Mouse (Mus musculus) stomach, embryonic 16.5 days (tissue): ENCODE results near the gene Olfr221. TPM values are rescaled to one million over a fixed set of nuclear protein-coding genes. Genes with fewer than 3 reads are reported as not detected.
"Not testable (repeated sequence)": the region's sequence is repeated elsewhere in the genome, so short reads cannot be mapped to it uniquely, and the experiment has no call there.

Experiments
- ATAC-seq: fragments of 200-750 bp; cut with Nextera tagmentation; 2 replicates; pipeline ENCODE4 v1.8.0; 2017; ENCODE audit warnings: moderate number of reproducible peaks, moderate TSS enrichment; ENCODE audit not compliant: insufficient read depth, low FRiP score
- H3K27ac ChIP-seq: fragments of 300-500 bp; sonication (generic); 2 replicates; pipeline ENCODE4 v1.5.1; 2014; ENCODE audit warnings: low read length
- H3K27me3 ChIP-seq: fragments of 300-500 bp; sonication (generic); 2 replicates; pipeline ENCODE4 v1.6.1; 2014; ENCODE audit warnings: low read length, control low read depth, mixed read lengths; ENCODE audit not compliant: control insufficient read depth, insufficient read depth
- H3K36me3 ChIP-seq: fragments of 300-500 bp; sonication (generic); 2 replicates; pipeline ENCODE4 v1.6.1; 2014; ENCODE audit warnings: low read length; ENCODE audit not compliant: control insufficient read depth, insufficient read depth
- H3K4me1 ChIP-seq: fragments of 300-500 bp; sonication (generic); 2 replicates; pipeline ENCODE4 v1.6.1; 2014; ENCODE audit warnings: low read length, control low read depth, mixed read lengths; ENCODE audit not compliant: control insufficient read depth, insufficient read depth
- H3K4me2 ChIP-seq: fragments of 300-500 bp; sonication (generic); 2 replicates; pipeline ENCODE4 v1.6.1; 2014; ENCODE audit warnings: low read depth, low read length, mixed read lengths
- H3K4me3 ChIP-seq: fragments of 300-500 bp; sonication (generic); replicated peaks from 2 replicates; pipeline ENCODE4 v1.5.1; 2014; ENCODE audit warnings: mild to moderate bottlenecking, low read length
- H3K9ac ChIP-seq: fragments of 300-500 bp; sonication (generic); 2 replicates; pipeline ENCODE4 v1.6.1; 2014; ENCODE audit warnings: low read length
- H3K9me3 ChIP-seq: fragments of 300-500 bp; sonication (generic); replicated peaks from 2 replicates; pipeline ENCODE4 v1.6.1; 2016; ENCODE audit warnings: low read length, control low read depth; ENCODE audit not compliant: control insufficient read depth
- WGBS: fragments of 180-500 bp; shearing (Covaris S2); extraction: QIAGEN DNeasy Blood & Tissue Kit; methylation state at CpG from one replicate; pipeline ENCODE4 v1.1.7; 2014; 5-methylcytosine and 5-hydroxymethylcytosine counted together
- polyA plus RNA-seq: library from polyadenylated mRNA; unstranded; fragments of >200 nt; fragmentation: Nextera tagmentation; extraction: Ambion mirVana; gene quantifications from 2 replicates; pipeline ENCODE4 v1.2.1, GENCODE M21; 2015

Gene Olfr221
- polyA plus RNA-seq: not detected in 2 replicates

GRCm38 (mm10) chr14:52042359-52042758 lies at the start of gene Olfr221:
TSS of gene Olfr221 (minus strand) at chr14:52042459.
- H3K4me3 ChIP-seq, H3K27ac ChIP-seq, H3K4me2 ChIP-seq, H3K36me3 ChIP-seq, H3K9me3 ChIP-seq, H3K9ac ChIP-seq, H3K4me1 ChIP-seq, ATAC-seq, H3K27me3 ChIP-seq: not testable (repeated sequence)
- 59% methylated on average over 3 of the region's 3 CpGs for WGBS

- H3K9ac ChIP-seq: no peak overlapping the region
- no peak overlapping the region for H3K4me3 ChIP-seq
- H3K27me3 ChIP-seq: no peaks in the 10 kb centered on the region
- H3K36me3 ChIP-seq: peaks cover 28% of the 10 kb centered on the region
- no peaks in the 10 kb centered on the region for H3K9me3 ChIP-seq
- H3K4me1 ChIP-seq: no peaks in the 10 kb centered on the region
- ATAC-seq: no peak
- H3K27ac ChIP-seq: no peak overlapping the region
- H3K4me2 ChIP-seq: no peak overlapping the region
Observed at GRCm38 (mm10) chr14:52083083-52083482, 40.8 kb upstream of the Olfr221 start.

- H3K4me1 ChIP-seq: no peaks in the 10 kb centered on the region
- H3K4me3 ChIP-seq: no peak overlapping the region
- no peak overlapping the region for H3K27ac ChIP-seq
- H3K27me3 ChIP-seq: no peaks in the 10 kb centered on the region
- peaks cover 20% of the 10 kb centered on the region for H3K36me3 ChIP-seq
- no peaks in the 10 kb centered on the region for H3K9me3 ChIP-seq
- no peak overlapping the region for H3K9ac ChIP-seq
- H3K4me2 ChIP-seq: no peak overlapping the region
- WGBS: 92% methylated on average over 15 of the region's 15 CpGs
- no peak for ATAC-seq
Observed at GRCm38 (mm10) chr14:52071599-52072137, 29.4 kb upstream of the Olfr221 start.

- no peaks in the 10 kb centered on the region for H3K9me3 ChIP-seq
- H3K27me3 ChIP-seq: no peaks in the 10 kb centered on the region
- 56% methylated on average over 4 of the region's 4 CpGs for WGBS
Observed at GRCm38 (mm10) chr14:52066135-52066534, 23.9 kb upstream of the Olfr221 start.

GRCm38 (mm10) chr14:52061798-52062197 lies 19.5 kb upstream of the Olfr221 start:
- no peak overlapping the region for H3K27ac ChIP-seq
- no peaks in the 10 kb centered on the region for H3K9me3 ChIP-seq
- no peaks in the 10 kb centered on the region for H3K36me3 ChIP-seq
- no peak for ATAC-seq
- H3K9ac ChIP-seq: no peak overlapping the region
- no peaks in the 10 kb centered on the region for H3K27me3 ChIP-seq
- no peaks in the 10 kb centered on the region for H3K4me1 ChIP-seq
- H3K4me2 ChIP-seq: no peak overlapping the region
- WGBS: 80% methylated on average over 8 of the region's 8 CpGs
- H3K4me3 ChIP-seq: no peak overlapping the region

More at GRCm38 (mm10) chr14:52066135-52066534, 23.9 kb upstream of the Olfr221 start:
- H3K4me2 ChIP-seq: no peak overlapping the region
- no peak for ATAC-seq
- no peaks in the 10 kb centered on the region for H3K36me3 ChIP-seq
- H3K27ac ChIP-seq: no peak overlapping the region
- no peak overlapping the region for H3K9ac ChIP-seq
- no peak overlapping the region for H3K4me3 ChIP-seq
- no peaks in the 10 kb centered on the region for H3K4me1 ChIP-seq

GRCm38 (mm10) chr14:52060800-52061199 lies 18.5 kb upstream of the Olfr221 start:
- WGBS: 96% methylated on average over 1 of the region's 1 CpGs
- Histone ChIP-seq H3K9ac (no peak overlapping the region), H3K4me2 (no peak overlapping the region), H3K4me1 (no peaks in the 10 kb centered on the region), H3K27me3 (no peaks in the 10 kb centered on the region), H3K9me3 (no peaks in the 10 kb centered on the region), H3K27ac (no peak overlapping the region), H3K4me3 (no peak overlapping the region), H3K36me3 (no peaks in the 10 kb centered on the region)
- ATAC-seq: no peak

- WGBS: 61% methylated on average over 4 of the region's 4 CpGs
Observed at GRCm38 (mm10) chr14:52059982-52060381, 17.7 kb upstream of the Olfr221 start.

GRCm38 (mm10) chr14:52052720-52053119 lies 10.5 kb upstream of the Olfr221 start:
- not testable (repeated sequence) for H3K9ac ChIP-seq, H3K27me3 ChIP-seq, ATAC-seq, H3K4me3 ChIP-seq, H3K36me3 ChIP-seq, H3K9me3 ChIP-seq, H3K27ac ChIP-seq, H3K4me1 ChIP-seq, H3K4me2 ChIP-seq
- WGBS: 88% methylated on average over 3 of the region's 3 CpGs

More at GRCm38 (mm10) chr14:52059982-52060381, 17.7 kb upstream of the Olfr221 start:
- Histone ChIP-seq H3K4me3 (no peak overlapping the region), H3K4me1 (no peaks in the 10 kb centered on the region), H3K27ac (no peak overlapping the region), H3K4me2 (no peak overlapping the region), H3K9ac (no peak overlapping the region), H3K9me3 (no peaks in the 10 kb centered on the region), H3K36me3 (no peaks in the 10 kb centered on the region), H3K27me3 (no peaks in the 10 kb centered on the region)
- ATAC-seq: no peak

GRCm38 (mm10) chr14:52045966-52046565 lies 3.8 kb upstream of the Olfr221 start:
- no peak overlapping the region for H3K9ac ChIP-seq
- no peak for ATAC-seq
- 0 out of 2 replicates have a peak, but pooled peaks cover 3% of the 10 kb centered on the region for H3K4me1 ChIP-seq
- no peaks in the 10 kb centered on the region for H3K27me3 ChIP-seq
- no peak overlapping the region for H3K27ac ChIP-seq
- H3K9me3 ChIP-seq: no peaks in the 10 kb centered on the region
- no peak overlapping the region for H3K4me2 ChIP-seq
- 77% methylated on average over 9 of the region's 9 CpGs for WGBS
- H3K36me3 ChIP-seq: no peaks in the 10 kb centered on the region
- H3K4me3 ChIP-seq: no peak overlapping the region
